Mouse (Mus musculus): ENCODE measurements around the gene Grip1. TPM values are rescaled to one million over a fixed set of nuclear protein-coding genes. Genes with fewer than 3 reads are reported as not detected.

The Grip1 gene
- total RNA-seq, 2 experiments from 2014 or later, result 20.3 to 22.2 TPM

DNA sequence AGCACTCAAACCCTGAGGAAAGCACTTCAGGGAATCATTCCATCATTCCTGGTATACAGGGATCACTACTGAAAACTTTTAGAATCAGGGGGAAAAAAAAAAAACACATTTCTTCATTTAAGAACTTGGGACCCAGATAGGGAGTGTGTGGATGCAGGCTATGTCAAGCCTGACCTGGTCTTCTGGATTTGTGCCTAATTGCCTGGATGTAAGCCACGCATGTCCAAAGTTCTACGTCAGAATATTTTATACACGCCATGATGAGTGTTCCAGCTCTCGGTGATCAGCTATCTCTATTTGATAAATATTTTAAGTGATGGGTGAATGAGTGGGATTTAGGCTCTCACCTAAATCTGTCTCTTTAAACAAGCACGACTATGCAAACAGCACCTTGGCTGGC lies 552.0 kb downstream of the Grip1 start:
- DNase-seq (ENCODE audit: extremely low spot score in 1 of 2, low spot score in 2 of 2), result no peak

DNA sequence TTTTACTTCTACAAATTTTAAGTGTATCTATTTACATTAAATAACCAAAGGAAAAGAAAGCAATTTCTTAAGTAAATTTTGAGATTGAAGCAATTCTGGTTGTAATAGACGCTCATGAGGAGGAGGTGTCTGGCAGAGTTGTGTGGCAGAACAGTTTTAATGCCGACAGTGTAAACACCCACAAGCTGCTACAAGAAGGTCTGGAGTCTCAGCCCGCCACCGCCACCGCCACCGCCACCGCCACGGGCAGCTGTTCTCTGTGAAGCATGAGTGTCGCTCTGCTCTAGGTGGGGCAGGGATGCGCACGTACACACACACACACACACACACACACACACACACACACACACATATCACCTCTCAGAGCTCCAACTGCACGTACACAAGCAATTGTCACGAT lies 558.7 kb downstream of the Grip1 start:
- intact Hi-C loops (cut with DNase I), result loop anchor here (1.0 kb wide), 1 partner anchor 26 kb away; no protein-coding TSS in a partner anchor
- TF ChIP-seq CTCF (IDR thresholded peaks at IDR 0.05), result no peak

More for the DNA sequence above, 552.0 kb downstream of the Grip1 start:
- Histone ChIP-seq H3K27ac (no peak overlapping the region), H3K4me3 (no peak overlapping the region)
- TF ChIP-seq CTCF (IDR thresholded peaks at IDR 0.05), result no peak
- intact Hi-C loops (cut with DNase I), result no loop called here

DNA sequence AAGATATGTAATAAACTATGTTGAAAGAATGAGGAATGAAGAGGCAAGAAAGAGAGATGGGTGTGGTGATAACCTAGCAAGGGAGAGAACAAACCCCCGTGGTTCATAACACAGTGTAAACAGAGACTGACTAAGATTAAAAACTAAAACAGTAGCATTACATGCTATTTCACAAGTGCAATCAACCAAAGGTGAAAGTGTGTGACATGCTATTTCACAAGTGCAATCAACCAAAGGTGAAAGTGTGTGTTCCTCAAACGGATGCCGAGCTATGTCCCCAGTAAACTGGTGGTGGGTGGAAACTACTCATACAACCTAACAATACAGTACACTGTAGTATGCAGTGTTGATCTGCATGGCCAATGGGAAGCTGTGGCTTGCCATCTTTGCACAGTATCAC lies 561.5 kb downstream of the Grip1 start:
- Histone ChIP-seq H3K27ac (no peak overlapping the region), H3K4me3 (no peak overlapping the region)
- intact Hi-C loops (cut with DNase I), result no loop called here
- no peak for TF ChIP-seq CTCF (IDR thresholded peaks at IDR 0.05)
- DNase-seq (ENCODE audit: extremely low spot score in 1 of 2, low spot score in 2 of 2), result no peak

More for the DNA sequence above, 558.7 kb downstream of the Grip1 start:
- H3K27ac ChIP-seq, result no peak overlapping the region
- DNase-seq (ENCODE audit: extremely low spot score in 1 of 2, low spot score in 2 of 2), result peak; percentile 26 to 47
- no peak overlapping the region for H3K4me3 ChIP-seq

DNA sequence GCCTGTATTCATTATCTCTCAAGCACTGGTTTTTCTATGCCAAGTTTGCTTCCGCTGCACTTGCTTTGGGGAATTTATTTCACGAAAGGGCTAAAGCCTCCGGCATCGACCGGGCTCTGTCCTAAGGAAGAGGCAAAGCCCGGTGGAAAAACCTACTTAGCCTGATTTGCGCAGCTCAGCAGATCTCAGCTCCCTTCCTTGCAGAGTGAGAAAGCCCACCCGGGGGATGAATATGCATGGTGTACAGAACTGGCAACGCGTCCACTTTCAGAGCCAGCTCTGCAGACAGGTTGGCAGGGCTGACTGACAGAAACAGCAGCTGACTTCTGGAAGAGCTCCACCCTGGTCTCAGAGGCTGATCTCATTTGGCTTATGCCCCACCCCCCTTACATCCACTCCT lies 572.8 kb downstream of the Grip1 start:
- no peak for TF ChIP-seq CTCF (IDR thresholded peaks at IDR 0.05)
- Histone ChIP-seq H3K27ac (no peak overlapping the region), H3K4me3 (no peak overlapping the region)
- intact Hi-C loops (cut with DNase I), result no loop called here
- DNase-seq (ENCODE audit: extremely low spot score in 1 of 2, low spot score in 2 of 2), result no peak

DNA sequence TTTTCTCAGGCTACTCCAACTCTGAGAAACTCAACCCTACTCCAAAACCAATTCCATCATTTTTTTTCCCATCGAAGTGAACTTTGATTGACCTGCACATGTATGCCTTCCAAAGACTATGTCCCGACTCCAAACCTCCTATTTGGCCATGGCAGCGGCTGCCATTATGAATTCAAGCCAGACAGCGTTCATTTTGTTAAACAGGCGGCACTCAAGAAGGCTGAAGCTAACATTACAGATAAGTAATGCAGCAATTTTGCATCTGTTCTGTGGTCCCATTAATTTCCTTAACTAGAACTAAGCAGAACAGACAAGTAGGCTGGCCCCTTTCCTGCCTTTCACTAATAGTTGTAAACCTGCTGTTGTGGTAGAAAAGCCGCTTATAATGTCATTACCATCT lies 577.3 kb downstream of the Grip1 start:
- DNase-seq (ENCODE audit: extremely low spot score in 1 of 2, low spot score in 2 of 2), result no peak
- Histone ChIP-seq H3K4me3 (no peak overlapping the region), H3K27ac (no peak overlapping the region)
- intact Hi-C loops (cut with DNase I), result loop anchor here (10.0 kb wide), 1 partner anchor 216 kb away; no protein-coding TSS in a partner anchor
- TF ChIP-seq CTCF (IDR thresholded peaks at IDR 0.05), result no peak

DNA sequence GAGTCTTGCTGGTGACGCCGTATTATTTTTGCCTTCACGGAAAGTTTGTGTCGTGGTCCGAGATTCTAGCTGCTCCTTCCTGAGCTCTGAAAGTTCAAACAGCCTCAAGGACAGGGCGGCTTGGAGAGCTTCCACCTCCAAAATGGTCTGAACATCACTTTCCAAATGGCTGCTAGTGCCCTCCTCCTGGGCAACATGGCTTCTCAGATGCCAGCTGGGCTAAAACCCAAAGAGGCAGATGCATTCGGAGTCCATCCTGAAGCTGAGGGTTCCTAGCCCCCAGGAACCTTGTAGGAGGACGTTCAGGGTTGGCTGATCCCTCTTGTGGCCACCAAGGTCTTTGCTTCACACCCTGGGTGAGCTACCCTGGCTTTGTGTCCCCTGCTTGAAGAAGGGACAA lies 577.7 kb downstream of the Grip1 start:
- TF ChIP-seq CTCF (IDR thresholded peaks at IDR 0.05), result no peak
- H3K27ac ChIP-seq, result no peak overlapping the region
- H3K4me3 ChIP-seq, result no peak overlapping the region
- intact Hi-C loops (cut with DNase I), result loop anchor here (10.0 kb wide), 1 partner anchor 217 kb away; no protein-coding TSS in a partner anchor
- DNase-seq (ENCODE audit: extremely low spot score in 1 of 2, low spot score in 2 of 2), result no peak

DNA sequence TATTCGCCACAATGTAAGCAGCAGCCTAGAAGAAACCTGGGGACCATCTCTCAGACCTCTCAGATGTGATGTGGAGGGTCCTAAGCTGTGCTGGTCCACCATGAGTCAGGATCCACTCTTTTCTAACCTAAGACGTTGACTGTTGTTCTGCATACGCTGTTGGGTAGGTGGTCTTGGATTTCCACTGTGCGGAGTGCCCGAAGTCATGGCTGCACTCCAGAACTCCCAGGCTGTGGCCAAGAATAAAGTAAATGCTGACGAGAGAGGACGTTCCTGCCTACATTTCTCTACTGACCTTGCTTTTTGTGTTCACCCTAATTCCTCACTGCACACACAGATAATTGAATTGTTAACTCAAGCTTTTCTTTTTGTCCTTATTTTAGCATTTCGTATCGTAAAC lies 580.2 kb downstream of the Grip1 start:
- intact Hi-C loops (cut with DNase I), result loop anchor here (10.0 kb wide), 1 partner anchor 219 kb away; no protein-coding TSS in a partner anchor
- no peak for TF ChIP-seq CTCF (IDR thresholded peaks at IDR 0.05)
- no peak overlapping the region for H3K27ac ChIP-seq
- H3K4me3 ChIP-seq, result no peak overlapping the region
- no peak for DNase-seq (ENCODE audit: extremely low spot score in 1 of 2, low spot score in 2 of 2)

DNA sequence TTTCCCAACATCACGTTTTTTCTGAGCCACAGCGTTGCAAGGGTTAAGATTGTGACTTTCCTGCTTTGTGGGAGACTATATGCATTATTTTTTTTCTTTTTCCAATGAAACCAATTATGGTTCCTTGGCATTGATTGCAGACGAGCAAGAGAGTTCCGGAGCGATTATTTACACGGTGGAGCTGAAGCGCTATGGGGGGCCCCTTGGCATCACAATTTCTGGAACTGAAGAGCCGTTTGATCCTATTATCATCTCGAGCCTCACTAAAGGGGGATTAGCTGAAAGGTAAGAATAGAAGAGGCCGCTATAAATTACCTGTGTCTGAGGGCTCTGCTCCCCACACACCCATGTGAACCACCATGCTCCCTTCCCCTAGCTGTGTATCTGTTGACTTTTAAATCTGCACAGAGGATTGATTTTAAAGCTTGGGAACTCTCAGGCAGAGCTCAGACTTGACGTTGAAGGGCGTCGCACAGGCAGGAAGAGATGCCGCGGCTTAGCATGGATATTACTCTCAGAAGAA lies 581.6 kb downstream of the Grip1 start:
- no peak overlapping the region for H3K27ac ChIP-seq
- intact Hi-C loops (cut with DNase I), result loop anchor here (10.0 kb wide), 1 partner anchor 220 kb away; no protein-coding TSS in a partner anchor
- no peak overlapping the region for H3K4me3 ChIP-seq
- no peak for DNase-seq (ENCODE audit: extremely low spot score in 1 of 2, low spot score in 2 of 2)
- no peak for TF ChIP-seq CTCF (IDR thresholded peaks at IDR 0.05)

DNA sequence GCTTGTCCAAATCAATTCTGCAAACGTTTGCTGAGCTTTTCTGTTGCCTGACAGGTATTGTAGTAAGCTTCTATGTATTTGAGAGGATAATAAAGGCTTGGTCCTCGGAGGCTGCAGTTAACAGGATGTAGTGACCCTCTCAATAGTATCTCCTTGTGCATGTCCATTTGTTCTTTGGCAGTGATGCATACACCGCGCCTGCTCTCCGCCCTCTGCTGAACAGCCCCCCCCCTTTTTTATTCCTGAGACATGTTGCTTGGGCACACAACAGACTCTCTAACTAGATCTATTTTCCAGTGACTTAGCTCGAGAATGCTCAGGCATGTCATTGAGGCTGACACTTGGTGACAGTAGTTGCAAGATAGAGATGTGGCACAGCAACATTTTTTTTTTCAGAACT lies 582.2 kb downstream of the Grip1 start:
- H3K4me3 ChIP-seq, result no peak overlapping the region
- TF ChIP-seq CTCF (IDR thresholded peaks at IDR 0.05), result no peak
- intact Hi-C loops (cut with DNase I), result loop anchor here (10.0 kb wide), 1 partner anchor 221 kb away; no protein-coding TSS in a partner anchor
- H3K27ac ChIP-seq, result no peak overlapping the region
- DNase-seq (ENCODE audit: extremely low spot score in 1 of 2, low spot score in 2 of 2), result no peak

DNA sequence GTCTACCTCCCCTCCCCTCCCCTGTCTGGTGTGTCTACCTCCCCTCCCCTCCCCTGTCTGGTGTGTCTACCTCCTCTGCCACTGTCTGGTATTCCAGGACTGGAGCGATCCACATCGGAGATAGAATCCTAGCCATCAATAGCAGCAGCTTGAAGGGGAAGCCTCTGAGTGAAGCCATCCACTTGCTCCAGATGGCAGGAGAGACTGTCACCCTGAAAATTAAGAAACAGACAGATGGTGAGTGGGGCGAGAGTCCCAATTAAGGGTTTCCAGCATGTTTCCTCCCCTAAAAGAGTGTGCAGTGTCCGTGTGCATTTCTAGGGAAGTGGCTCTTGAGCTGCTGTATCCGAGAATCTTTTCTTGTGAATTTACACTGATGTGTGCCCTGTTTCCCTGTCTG lies 584.6 kb downstream of the Grip1 start:
- Histone ChIP-seq H3K27ac (no peak overlapping the region), H3K4me3 (no peak overlapping the region)
- TF ChIP-seq CTCF (IDR thresholded peaks at IDR 0.05), result no peak
- DNase-seq (ENCODE audit: extremely low spot score in 1 of 2, low spot score in 2 of 2), result peak; percentile 40 to 54
- intact Hi-C loops (cut with DNase I), result loop anchor here (1.0 to 10.0 kb wide), 2 partner anchors 26 to 223 kb away; no protein-coding TSS in a partner anchor

DNA sequence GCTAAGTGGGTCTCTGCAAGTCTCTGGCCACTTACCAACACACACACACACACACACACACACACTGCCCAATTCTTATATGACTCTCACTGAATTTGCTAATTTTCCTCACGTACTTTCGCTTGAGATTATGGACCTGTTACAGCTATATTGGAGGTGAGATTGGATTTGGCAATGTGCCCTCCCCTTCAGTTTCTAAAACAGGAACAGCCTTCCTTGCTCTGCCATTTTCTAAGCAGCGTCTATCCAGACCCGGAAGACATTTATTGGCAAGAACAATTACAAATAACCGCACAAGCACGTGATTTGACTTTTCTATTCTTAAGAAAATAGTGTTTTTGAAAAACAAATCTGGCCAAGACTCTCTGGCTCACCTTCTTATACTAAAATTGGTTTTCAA lies 590.6 kb downstream of the Grip1 start:
- TF ChIP-seq CTCF (IDR thresholded peaks at IDR 0.05), result no peak
- DNase-seq (ENCODE audit: extremely low spot score in 1 of 2, low spot score in 2 of 2), result no peak
- intact Hi-C loops (cut with DNase I), result no loop called here
- Histone ChIP-seq H3K27ac (no peak overlapping the region), H3K4me3 (no peak overlapping the region)

DNA sequence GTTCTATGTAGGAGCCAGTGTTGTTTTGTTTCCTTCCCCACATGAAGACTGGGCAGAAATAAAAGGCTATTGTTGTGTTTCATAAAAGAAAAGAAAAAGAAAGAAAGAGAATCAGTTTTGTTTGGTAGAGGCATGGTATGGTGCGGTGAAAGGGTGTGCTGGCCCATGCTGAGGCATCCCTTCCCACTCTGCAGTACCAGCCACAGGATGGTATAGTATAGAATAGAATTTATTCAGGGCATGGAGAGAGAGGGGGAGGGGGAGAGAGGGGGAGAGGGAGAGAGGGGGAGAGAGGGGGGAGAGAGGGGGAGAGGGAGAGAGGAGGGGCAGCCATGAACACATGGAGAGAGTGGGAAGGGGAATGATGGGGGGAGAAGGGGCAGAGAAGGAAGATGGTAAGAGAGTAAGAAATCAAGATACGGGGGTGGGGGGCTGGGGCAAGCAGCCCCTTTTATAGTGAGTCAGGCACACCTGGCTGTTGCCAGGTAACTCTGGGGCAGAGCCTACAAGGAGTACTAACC lies 591.1 kb downstream of the Grip1 start:
- Histone ChIP-seq H3K4me3 (no peak overlapping the region), H3K27ac (no peak overlapping the region)
- no peak for TF ChIP-seq CTCF (IDR thresholded peaks at IDR 0.05)
- intact Hi-C loops (cut with DNase I), result no loop called here
- DNase-seq (ENCODE audit: extremely low spot score in 1 of 2, low spot score in 2 of 2), result no peak

Measured in left cerebral cortex, adult 2 months (tissue).